9 mouse cellular contexts compared by ENCODE assay signal in the genomic region with DNA sequence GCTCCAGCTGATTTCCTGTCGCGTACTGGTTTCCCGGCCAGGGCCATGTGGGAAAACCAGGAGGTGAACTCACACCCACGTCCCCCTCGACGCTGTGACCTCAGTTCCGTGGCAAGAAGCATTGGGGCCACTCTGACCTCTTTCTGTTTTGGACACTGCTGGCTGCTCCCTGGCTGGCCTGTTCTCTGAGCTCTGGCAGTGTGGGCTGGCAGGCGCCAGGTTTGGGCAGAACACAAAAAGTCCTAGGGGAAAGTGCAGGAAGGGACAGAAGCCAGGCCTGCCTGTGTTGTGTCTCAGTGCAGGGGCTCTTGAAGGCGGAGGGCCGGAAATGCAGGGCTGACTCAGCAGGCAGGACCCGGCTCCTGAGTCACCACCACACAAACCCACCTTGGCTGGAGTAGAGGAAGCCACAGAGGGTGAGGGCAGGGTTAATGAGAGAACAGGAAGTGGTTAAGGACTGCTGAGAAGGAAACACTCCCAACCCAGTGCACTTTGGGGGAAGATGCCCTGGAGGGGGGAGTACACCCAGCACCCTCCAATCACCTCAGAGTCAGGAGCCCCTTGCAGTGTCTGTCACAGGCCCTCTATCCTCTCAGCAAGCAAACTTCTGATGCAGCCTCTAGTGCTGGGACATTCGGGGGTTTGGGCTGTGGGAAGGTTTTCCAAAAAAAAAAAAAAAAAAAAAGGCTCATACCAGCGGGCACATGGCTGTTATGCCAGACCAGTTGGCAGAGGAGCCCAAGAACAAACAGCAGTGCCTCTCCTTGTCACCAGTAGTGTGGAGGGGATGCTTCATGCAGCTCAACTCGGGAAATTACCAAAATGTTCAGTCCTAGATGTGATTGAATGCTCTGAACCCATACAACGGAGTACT. TPM values are rescaled to one million over a fixed set of nuclear protein-coding genes. Genes with fewer than 3 reads are reported as not detected.
DNase-seq lines count a peak whose midpoint lies in the region; ATAC-seq lines count a peak whose summit lies in the region.
"Had no signal": no experiment of that assay in that cellular context is flagged by ENCODE, and none has a peak within 500 bp of the region (broad histone marks: within the 10 kb centered on the region; RNA-seq: fewer than 3 reads in every experiment).

No protein-coding gene starts in this region.

- H3K4me2 ChIP-seq in embryonic facial prominence, embryonic 13.5 days: no peak overlapping the region
- H3K4me2 ChIP-seq in intestine, embryonic 16.5 days (ENCODE audit: low read depth, low read length): no peak overlapping the region
- H3K4me2 ChIP-seq in forebrain, embryonic 16.5 days (ENCODE audit: low read length): no peak overlapping the region

- intact Hi-C loops in gastrocnemius, postnatal 14 days (cut with DNase I; ENCODE audit: low total_unique reads): no loop called here

- ATAC-seq in embryonic facial prominence, embryonic 13.5 days (ENCODE audit: insufficient number of reproducible peaks, insufficient read depth, low FRiP score, low TSS enrichment, low read depth): no peak
- peak; percentile 56 for ATAC-seq in intestine, embryonic 16.5 days
- ATAC-seq in forebrain, embryonic 16.5 days: no peak
- ATAC-seq in cerebellum, adult (ENCODE audit: insufficient number of reproducible peaks, low FRiP score, low TSS enrichment): no peak

- peaks cover 8% of the 10 kb centered on the region for H3K4me1 ChIP-seq in embryonic facial prominence, embryonic 13.5 days
- H3K4me1 ChIP-seq in intestine, embryonic 16.5 days (ENCODE audit: control insufficient read depth, insufficient read depth, low read length): peaks cover 15% of the 10 kb centered on the region; the same call in 1 of the 2 replicates
- H3K4me1 ChIP-seq in forebrain, embryonic 16.5 days (replicated peaks; ENCODE audit: control insufficient read depth, insufficient read depth, low read length): no peaks in the 10 kb centered on the region

- peak; percentile 6 for DNase-seq in right cerebral cortex, adult 18-20 months
- DNase-seq in right cerebral cortex, postnatal 25 days: no peak
- DNase-seq in lung, postnatal 25 days (ENCODE audit: low spot score): peak; percentile 24
- DNase-seq in gastrocnemius, postnatal 14 days: no peak

- no peaks in the 10 kb centered on the region for H3K36me3 ChIP-seq in embryonic facial prominence, embryonic 13.5 days
- no peaks in the 10 kb centered on the region for H3K36me3 ChIP-seq in intestine, embryonic 16.5 days (ENCODE audit: control insufficient read depth, insufficient read depth, low read length)
- no peaks in the 10 kb centered on the region for H3K36me3 ChIP-seq in forebrain, embryonic 16.5 days (ENCODE audit: control insufficient read depth, insufficient read depth)

- peaks cover 22% of the 10 kb centered on the region for H3K27me3 ChIP-seq in embryonic facial prominence, embryonic 13.5 days
- H3K27me3 ChIP-seq in intestine, embryonic 16.5 days (replicated peaks; ENCODE audit: control insufficient read depth, insufficient read depth, low read length): peaks cover 3% of the 10 kb centered on the region; the same call in 1 of the 2 replicates
- H3K27me3 ChIP-seq in forebrain, embryonic 16.5 days (replicated peaks; ENCODE audit: control insufficient read depth, insufficient read depth, low read length): no peaks in the 10 kb centered on the region

- no peaks in the 10 kb centered on the region for H3K9me3 ChIP-seq in embryonic facial prominence, embryonic 13.5 days
- H3K9me3 ChIP-seq in intestine, embryonic 16.5 days (ENCODE audit: control insufficient read depth, low read length): no peaks in the 10 kb centered on the region
- no peaks in the 10 kb centered on the region for H3K9me3 ChIP-seq in forebrain, embryonic 16.5 days (ENCODE audit: control insufficient read depth, low read length)

- H3K27ac ChIP-seq in embryonic facial prominence, embryonic 13.5 days: 0 out of 2 replicates have a peak overlapping the region, but pooled peaks have one; percentile 13
- H3K27ac ChIP-seq in intestine, embryonic 16.5 days (ENCODE audit: low read length): no peak overlapping the region; the same call in 1 of the 2 replicates
- H3K27ac ChIP-seq in forebrain, embryonic 16.5 days (ENCODE audit: low read length): no peak overlapping the region
- H3K27ac ChIP-seq: macrophage had no signal

- no peak overlapping the region for H3K9ac ChIP-seq in embryonic facial prominence, embryonic 13.5 days
- H3K9ac ChIP-seq in intestine, embryonic 16.5 days (ENCODE audit: low read depth, low read length): no peak overlapping the region
- no peak overlapping the region for H3K9ac ChIP-seq in forebrain, embryonic 16.5 days (replicated peaks; ENCODE audit: low read depth, low read length)

- 65% methylated on average over 15 of the region's 15 CpGs for whole genome bisulfite sequencing in embryonic facial prominence, embryonic 13.5 days
- 68% methylated on average over 15 of the region's 15 CpGs for WGBS in intestine, embryonic 16.5 days
- 80% methylated on average over 15 of the region's 15 CpGs for WGBS in forebrain, embryonic 16.5 days

- no peak overlapping the region for H3K4me3 ChIP-seq in embryonic facial prominence, embryonic 13.5 days
- H3K4me3 ChIP-seq in intestine, embryonic 16.5 days (ENCODE audit: low read length): no peak overlapping the region
- no peak overlapping the region for H3K4me3 ChIP-seq in forebrain, embryonic 16.5 days (replicated peaks; ENCODE audit: low read length)

RNA-seq across cellular contexts. Expression of a gene that starts 60.0 kb away (rescaled TPM):
- 0.28 and 0.34 TPM in 2 replicates for polyA plus RNA-seq in embryonic facial prominence, embryonic 13.5 days (2015; fragmentation: Nextera tagmentation; extraction: Ambion mirVana)
- polyA plus RNA-seq in intestine, embryonic 16.5 days (2015; fragmentation: Nextera tagmentation; extraction: Ambion mirVana): 5.2 and 5.8 TPM in 2 replicates
- polyA plus RNA-seq in forebrain, embryonic 16.5 days (2015; fragmentation: Nextera tagmentation; extraction: Ambion mirVana): 0.15 TPM in 1 of 2 replicates, not detected in the other
- under 1 TPM in 1 of 2 experiments, not detected in 1; 0.10 TPM for total RNA-seq in gastrocnemius, postnatal 14 days (2021)
- polyA plus RNA-seq: macrophage had no signal

Comparison
In these comparisons a context has a peak if more than half of its experiments do, and no peak if none do; other contexts are left out.
1. DNase-seq: peak in right cerebral cortex, adult 18-20 months (single experiment) and lung, postnatal 25 days (single experiment); none in right cerebral cortex, postnatal 25 days (single experiment) and gastrocnemius, postnatal 14 days (single experiment).